Mouse (Mus musculus) heart, embryonic 11.5 days (tissue): ENCODE data around the gene Gadd45a. TPM values are rescaled to one million over a fixed set of nuclear protein-coding genes. Genes with fewer than 3 reads are reported as not detected.
"Not testable (repeated sequence)": the region's sequence is repeated elsewhere in the genome, so short reads cannot be mapped to it uniquely, and the experiment has no call there.

ENCODE experiments used
- ATAC-seq: fragments of 200-750 bp; cut with Nextera tagmentation; replicated peaks from 2 replicates; pipeline ENCODE4 v1.8.0; 2017; ENCODE audit warnings: moderate library complexity; ENCODE audit not compliant: insufficient number of reproducible peaks, low FRiP score, low TSS enrichment
- H3K27ac ChIP-seq: fragments of 300-500 bp; sonication (generic); 2 replicates; pipeline ENCODE4 v1.5.1; 2014; ENCODE audit warnings: mild to moderate bottlenecking, low read depth, low read length
- H3K27me3 ChIP-seq: fragments of 300-500 bp; sonication (generic); 2 replicates; pipeline ENCODE4 v1.6.1; 2014; ENCODE audit warnings: mild to moderate bottlenecking, low read length, mixed read lengths; ENCODE audit not compliant: control insufficient read depth, insufficient read depth
- H3K36me3 ChIP-seq: fragments of 300-500 bp; sonication (generic); 2 replicates; pipeline ENCODE4 v1.6.1; 2014; ENCODE audit warnings: mild to moderate bottlenecking, low read length, moderate library complexity, mixed read lengths; ENCODE audit not compliant: control insufficient read depth, insufficient read depth
- H3K4me1 ChIP-seq: fragments of 300-500 bp; sonication (generic); 2 replicates; pipeline ENCODE4 v1.6.1; 2014; ENCODE audit warnings: low read length; ENCODE audit not compliant: control insufficient read depth, insufficient read depth
- H3K4me2 ChIP-seq: fragments of 300-500 bp; sonication (generic); 2 replicates; pipeline ENCODE4 v1.6.1; 2014; ENCODE audit warnings: mild to moderate bottlenecking, moderate library complexity
- H3K4me3 ChIP-seq: fragments of 300-500 bp; sonication (generic); 2 replicates; pipeline ENCODE4 v1.5.1; 2014; ENCODE audit warnings: low read depth, low read length
- H3K9ac ChIP-seq: fragments of 300-500 bp; sonication (generic); 2 replicates; pipeline ENCODE4 v1.6.1; 2014; ENCODE audit warnings: mild to moderate bottlenecking, low read depth, low read length, moderate library complexity
- H3K9me3 ChIP-seq: fragments of 300-500 bp; sonication (generic); replicated peaks from 2 replicates; pipeline ENCODE4 v1.6.1; 2016; ENCODE audit warnings: low read length; ENCODE audit not compliant: control insufficient read depth
- WGBS: fragments of 180-500 bp; shearing (Covaris S2); extraction: QIAGEN DNeasy Blood & Tissue Kit; methylation state at CpG from one replicate; pipeline ENCODE4 v1.1.7; 2014; ENCODE audit not compliant: insufficient replicate concordance; 5-methylcytosine and 5-hydroxymethylcytosine counted together
- polyA plus RNA-seq: library from polyadenylated mRNA; unstranded; fragments of >200 nt; fragmentation: Nextera tagmentation; extraction: Ambion mirVana; gene quantifications from 2 replicates; pipeline ENCODE4 v1.2.1, GENCODE M21; 2014

Gadd45a gene
- polyA plus RNA-seq, 1 experiment from 2014 or later, result 12.5 TPM

DNA sequence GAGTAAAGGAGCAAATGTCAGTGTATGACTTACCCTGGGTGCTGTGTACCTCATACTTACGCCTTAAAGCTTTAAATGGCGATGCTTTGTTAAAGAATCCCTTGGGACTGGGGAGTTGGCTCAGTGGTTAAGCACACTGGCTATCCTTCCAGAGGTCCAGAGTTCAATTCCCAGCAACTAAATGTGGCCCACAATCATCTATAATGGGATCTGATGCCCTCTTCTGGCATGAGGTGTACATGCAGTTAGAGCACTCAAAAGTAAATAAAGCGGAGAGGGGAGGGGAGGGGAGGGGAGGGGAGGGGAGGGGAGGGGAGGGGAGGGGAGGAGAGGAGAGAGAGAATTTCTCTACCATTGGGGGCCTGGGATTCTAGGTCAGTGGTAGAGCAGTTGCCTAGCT is 1.7 kb upstream of the Gadd45a start:
- no peak overlapping the region for H3K9ac ChIP-seq
- 91% methylated on average over 2 of the region's 3 CpGs for WGBS
- no peak for ATAC-seq
- no peaks in the 10 kb centered on the region for H3K36me3 ChIP-seq
- no peak overlapping the region for H3K4me2 ChIP-seq
- H3K27me3 ChIP-seq, result no peaks in the 10 kb centered on the region
- H3K4me3 ChIP-seq, result no peak overlapping the region
- H3K27ac ChIP-seq, result no peak overlapping the region
- no peaks in the 10 kb centered on the region for H3K9me3 ChIP-seq
- H3K4me1 ChIP-seq, result peaks cover 6% of the 10 kb centered on the region

DNA sequence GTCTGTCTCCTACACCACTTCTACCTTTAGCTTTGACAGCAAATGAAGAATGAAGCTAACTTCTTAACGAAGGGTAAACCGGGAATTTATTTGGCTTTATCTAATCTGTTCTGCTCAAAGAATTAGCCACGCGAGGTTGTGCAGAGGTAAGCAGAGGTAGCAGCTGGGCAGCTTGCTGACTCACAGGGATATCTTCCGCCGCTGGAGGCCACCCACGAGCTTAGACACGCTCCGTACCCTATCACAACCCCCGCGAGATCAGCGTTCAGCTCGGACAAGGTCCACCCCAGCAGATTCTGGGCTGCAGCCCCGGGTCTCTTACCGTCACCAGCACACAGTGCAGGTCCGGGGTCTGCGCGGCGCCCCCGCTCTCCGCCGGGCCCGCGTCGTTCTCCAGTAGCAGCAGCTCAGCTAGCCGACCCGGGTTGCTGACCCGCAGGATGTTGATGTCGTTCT is 873 bp downstream of the Gadd45a start:
- Histone ChIP-seq H3K27ac (peak overlapping the region; percentile 94), H3K9ac (peak overlapping the region; percentile 90), H3K4me3 (peak overlapping the region; percentile 72), H3K36me3 (no peaks in the 10 kb centered on the region), H3K4me2 (peak overlapping the region; percentile 81), H3K4me1 (peaks cover 6% of the 10 kb centered on the region), H3K9me3 (no peaks in the 10 kb centered on the region), H3K27me3 (no peaks in the 10 kb centered on the region)
- WGBS, result under 1% methylated on average over 29 of the region's 29 CpGs
- ATAC-seq, result peak; percentile 75

DNA sequence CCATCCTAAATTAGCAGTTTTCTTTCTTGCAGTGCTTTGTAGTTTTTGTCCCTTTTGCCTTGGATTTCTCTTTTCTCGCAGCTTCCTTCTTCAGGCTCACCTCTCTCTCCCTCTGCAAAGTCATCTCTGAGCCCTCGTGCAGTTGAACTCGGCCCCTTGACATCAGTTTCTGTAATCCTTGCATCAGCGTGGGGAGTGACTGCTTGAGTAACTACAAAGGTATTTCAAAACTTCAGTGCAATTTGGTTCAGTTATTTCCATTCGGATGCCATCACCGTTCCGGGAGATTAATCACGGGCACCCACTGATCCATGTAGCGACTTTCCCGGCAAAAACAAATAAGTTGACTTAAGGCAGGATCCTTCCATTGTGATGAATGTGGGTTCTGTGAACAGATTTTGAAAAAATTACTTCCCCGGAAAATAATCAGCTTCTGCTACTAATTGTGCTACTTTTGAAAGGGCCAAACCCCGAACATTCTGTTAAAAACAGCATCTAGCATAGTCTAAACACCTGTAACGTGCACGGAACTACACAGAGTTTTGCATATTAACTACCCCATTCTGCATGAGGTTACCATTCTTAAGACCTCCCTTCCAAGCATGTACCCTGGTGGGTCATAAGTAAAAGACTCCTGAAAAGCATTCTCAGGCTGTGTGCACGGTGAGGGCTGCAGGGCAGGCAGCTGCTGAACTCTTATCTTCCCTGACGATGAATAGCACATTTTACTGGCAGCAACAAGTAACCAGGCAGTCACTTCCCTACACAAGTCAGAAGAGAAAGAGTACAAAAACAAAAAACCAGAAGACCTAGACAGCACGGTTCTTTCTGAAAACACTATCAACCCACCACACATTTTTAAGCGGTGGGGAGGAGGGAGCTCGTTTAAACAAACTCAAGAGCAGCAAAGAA is 1.6 kb downstream of the Gadd45a start:
- no peaks in the 10 kb centered on the region for H3K9me3 ChIP-seq
- H3K4me2 ChIP-seq, result peak overlapping the region; percentile 81
- H3K4me3 ChIP-seq, result peak overlapping the region; percentile 72
- H3K27ac ChIP-seq, result peak overlapping the region; percentile 94
- H3K4me1 ChIP-seq, result peaks cover 6% of the 10 kb centered on the region
- ATAC-seq, result peak; percentile 50; the same call in 1 of the 2 replicates
- H3K9ac ChIP-seq, result peak overlapping the region; percentile 90
- WGBS, result 21% methylated on average over 19 of the region's 19 CpGs
- H3K27me3 ChIP-seq, result no peaks in the 10 kb centered on the region
- no peaks in the 10 kb centered on the region for H3K36me3 ChIP-seq

DNA sequence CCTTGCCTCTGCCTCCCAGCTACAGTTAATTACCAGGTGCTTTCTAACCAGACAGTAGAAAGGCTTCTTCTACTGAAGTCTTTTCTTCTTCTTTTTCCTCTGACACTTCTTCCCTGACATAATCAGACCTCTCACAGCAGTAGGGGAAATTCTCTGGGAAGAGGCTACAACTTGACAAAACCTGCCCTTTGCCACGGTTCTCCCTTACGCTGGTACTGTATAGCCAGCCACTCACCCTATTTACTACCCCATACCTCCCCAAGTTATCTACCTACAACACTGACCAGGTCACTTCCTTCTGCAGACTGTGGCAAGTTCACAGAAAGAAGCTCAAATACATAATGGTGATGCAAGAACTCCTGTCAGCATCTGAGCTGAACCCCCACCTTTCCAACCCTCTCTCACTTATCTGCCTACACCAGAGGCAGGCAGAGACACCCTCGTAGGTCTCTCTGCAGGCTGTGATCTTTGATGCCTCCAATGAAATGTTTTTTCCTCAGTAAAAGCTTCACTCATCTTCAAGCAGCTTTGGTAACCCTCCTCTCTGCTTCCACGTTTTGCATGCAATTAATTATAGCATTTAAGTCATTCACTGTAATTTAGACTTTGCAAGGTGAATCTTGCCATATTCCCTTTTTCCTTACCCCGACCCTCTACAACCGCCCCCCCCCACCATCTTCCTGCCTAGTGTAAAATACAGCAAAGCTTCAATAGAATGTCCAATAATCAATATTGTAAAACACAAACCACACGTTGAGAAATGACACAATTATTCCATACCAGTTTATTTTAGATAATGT is 2.7 kb downstream of the Gadd45a start:
- Histone ChIP-seq H3K27ac (peak overlapping the region; percentile 78), H3K4me1 (peaks cover 6% of the 10 kb centered on the region), H3K9ac (no peak overlapping the region)

DNA sequence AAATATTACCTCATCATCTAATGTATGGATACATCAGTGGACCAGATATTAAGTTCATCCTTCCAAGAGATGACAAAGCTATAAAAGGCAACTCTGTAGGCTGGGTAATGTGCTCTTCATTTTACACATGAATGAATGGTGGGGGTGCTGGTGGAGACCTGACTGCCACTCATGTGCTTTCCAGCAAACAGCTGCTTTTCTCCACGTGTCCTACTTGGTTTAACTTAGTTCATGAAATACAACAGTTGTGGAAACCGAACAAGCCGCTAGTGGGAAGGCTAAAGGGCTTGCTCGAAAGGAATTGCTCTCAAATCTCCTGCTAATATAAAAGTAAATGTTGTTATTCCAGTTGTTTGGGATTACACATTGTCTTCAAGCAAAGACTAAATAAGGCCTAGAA is 3.7 kb downstream of the Gadd45a start:
- Histone ChIP-seq H3K9ac (no peak overlapping the region), H3K4me2 (no peak overlapping the region), H3K4me1 (peaks cover 6% of the 10 kb centered on the region), H3K9me3 (no peaks in the 10 kb centered on the region), H3K27ac (no peak overlapping the region), H3K4me3 (no peak overlapping the region), H3K27me3 (no peaks in the 10 kb centered on the region), H3K36me3 (no peaks in the 10 kb centered on the region)
- 67% methylated on average over 4 of the region's 4 CpGs for WGBS
- ATAC-seq, result no peak

More for the DNA sequence above, 2.7 kb downstream of the Gadd45a start:
- Histone ChIP-seq H3K27me3 (no peaks in the 10 kb centered on the region), H3K36me3 (no peaks in the 10 kb centered on the region), H3K9me3 (no peaks in the 10 kb centered on the region), H3K4me2 (peak overlapping the region; percentile 40), H3K4me3 (peak overlapping the region; percentile 23; the same call in 1 of the 2 replicates)
- 55% methylated on average over 7 of the region's 7 CpGs for WGBS
- peak; percentile 17; the same call in 1 of the 2 replicates for ATAC-seq

DNA sequence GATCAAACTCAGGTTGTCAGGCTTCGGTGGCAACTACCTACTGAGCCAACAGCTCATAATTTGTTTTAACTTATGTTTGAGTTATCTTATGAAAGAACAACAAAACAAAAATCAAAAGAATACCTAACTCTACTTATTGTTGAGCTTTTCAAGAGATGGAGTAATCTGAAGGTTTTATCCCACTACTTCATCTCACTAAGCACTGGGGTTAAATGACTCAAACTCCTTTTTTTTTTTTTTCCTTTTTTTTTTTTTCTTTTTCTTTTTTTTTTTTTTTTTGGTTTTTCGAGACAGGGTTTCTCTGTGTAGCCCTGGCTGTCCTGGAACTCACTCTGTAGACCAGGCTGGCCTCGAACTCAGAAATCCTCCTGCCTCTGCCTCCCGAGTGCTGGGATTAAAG is 4.3 kb downstream of the Gadd45a start:
- H3K4me3 ChIP-seq, H3K4me2 ChIP-seq, H3K4me1 ChIP-seq, H3K9me3 ChIP-seq, H3K36me3 ChIP-seq, H3K27me3 ChIP-seq, ATAC-seq, H3K9ac ChIP-seq, H3K27ac ChIP-seq: not testable (repeated sequence)
- 80% methylated on average over 4 of the region's 4 CpGs for WGBS

DNA sequence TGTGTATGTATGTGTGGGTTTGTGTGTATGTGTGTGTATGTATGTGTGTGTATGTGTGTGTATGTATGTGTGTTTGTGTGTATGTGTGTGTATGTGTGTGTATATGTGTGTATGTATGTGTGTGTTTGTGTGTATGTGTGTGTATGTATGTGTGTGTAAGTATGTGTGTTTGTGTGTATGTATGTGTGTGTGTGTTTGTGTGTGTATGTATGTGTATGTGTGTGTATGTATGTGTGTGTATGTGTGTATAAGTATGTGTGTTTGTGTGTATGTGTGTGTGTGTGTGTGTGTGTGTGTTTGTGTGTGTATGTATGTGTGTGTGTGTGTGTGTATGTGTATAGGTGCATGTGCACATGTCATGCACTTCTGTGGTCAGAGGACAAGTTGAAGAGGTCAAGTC is 4.7 kb downstream of the Gadd45a start:
- not testable (repeated sequence) for H3K9me3 ChIP-seq, ATAC-seq, H3K4me1 ChIP-seq, H3K27me3 ChIP-seq, H3K36me3 ChIP-seq, H3K4me2 ChIP-seq, H3K4me3 ChIP-seq, H3K27ac ChIP-seq, H3K9ac ChIP-seq

DNA sequence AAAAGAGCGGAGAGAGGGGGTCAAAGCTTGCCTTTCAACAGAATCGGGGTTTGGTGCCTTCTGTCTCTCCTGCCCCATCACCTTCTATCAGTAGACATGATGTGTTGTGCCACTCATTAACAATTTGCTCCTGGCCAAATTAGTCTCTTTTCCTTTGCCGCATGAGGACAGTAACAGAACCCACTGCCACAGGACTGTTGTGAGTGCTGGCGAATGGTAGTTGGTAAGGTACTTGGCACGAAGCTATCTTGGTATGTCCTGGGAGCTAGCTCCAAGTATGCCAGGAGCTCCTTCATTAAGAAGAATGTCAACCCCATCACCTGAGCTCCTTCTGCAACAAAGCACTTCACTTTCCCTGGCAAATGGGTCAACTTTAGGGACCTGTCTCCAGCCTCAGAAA is 6.4 kb downstream of the Gadd45a start:
- Histone ChIP-seq H3K4me3 (no peak overlapping the region), H3K4me1 (peaks cover 6% of the 10 kb centered on the region), H3K27me3 (no peaks in the 10 kb centered on the region), H3K9me3 (no peaks in the 10 kb centered on the region), H3K9ac (no peak overlapping the region), H3K36me3 (no peaks in the 10 kb centered on the region), H3K27ac (no peak overlapping the region), H3K4me2 (no peak overlapping the region)
- no peak for ATAC-seq
- WGBS, result 60% methylated on average over 5 of the region's 5 CpGs
